In the genomic region with DNA sequence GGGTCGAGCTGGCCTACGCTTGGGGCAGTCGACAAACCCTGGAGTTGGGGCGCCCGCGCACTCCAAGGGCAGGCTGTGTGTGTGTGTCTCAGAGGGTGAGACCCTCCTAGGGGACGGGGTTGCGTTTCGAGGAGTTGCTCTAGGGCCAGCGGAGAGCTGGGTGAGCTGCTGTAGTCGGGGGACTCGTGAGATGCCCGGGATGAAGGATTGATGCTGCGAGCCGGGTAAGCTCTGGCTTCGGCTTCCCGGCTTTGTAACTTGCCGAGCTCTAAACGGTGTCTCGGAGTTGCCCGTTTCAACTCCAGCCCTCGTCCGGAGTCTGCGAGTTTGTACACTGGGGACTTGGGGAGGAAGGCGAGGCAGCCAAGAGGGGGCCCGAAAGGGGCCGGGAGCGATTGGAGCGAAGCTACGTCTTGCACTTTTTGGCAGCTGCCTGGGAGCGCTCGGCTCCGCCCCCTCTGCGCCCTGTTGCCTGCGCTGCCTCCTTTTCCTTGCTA, we compare ENCODE assay signal across 8 mouse cellular contexts. TPM values are rescaled to one million over a fixed set of nuclear protein-coding genes. Genes with fewer than 3 reads are reported as not detected.
DNase-seq lines count a peak whose midpoint lies in the region; ATAC-seq and TF ChIP-seq lines count a peak whose summit lies in the region.

No protein-coding gene starts in this region.

- peak; percentile 71 for DNase-seq in MEL-GATA-1-ER (ENCODE audit: extremely low read depth, low read depth)
- DNase-seq in cerebellum, adult 8-10 months = peak; percentile 23
- peak; percentile 73 for DNase-seq in forelimb bud, embryonic 11.5 days (ENCODE audit: low read depth, low spot score)
- peak; percentile 29 for DNase-seq in layer of hippocampus, adult 9-11 months
- peak; percentile 87 for DNase-seq in lung, postnatal 0 days (ENCODE audit: low spot score)
- DNase-seq in retina, embryonic 14.5 days (ENCODE audit: low spot score) = peak; percentile 69
- DNase-seq in thymus, postnatal 36 days = peak; percentile 62 to 72

- peak overlapping the region; percentile 97 for H3K27ac ChIP-seq in lung, postnatal 0 days (ENCODE audit: low read length)

- H3K9ac ChIP-seq in lung, postnatal 0 days (replicated peaks; ENCODE audit: low read depth) = peak overlapping the region; percentile 86

- H3K36me3 ChIP-seq in lung, postnatal 0 days (ENCODE audit: insufficient read depth, low read length) = peaks cover 8% of the 10 kb centered on the region; the same call in 1 of the 2 replicates

- H3K4me1 ChIP-seq in lung, postnatal 0 days (ENCODE audit: insufficient read depth, low read depth, low read length) = no peaks in the 10 kb centered on the region

- under 1% methylated on average over 32 of the region's 35 CpGs for WGBS in lung, postnatal 0 days

- TF ChIP-seq CTCF in lung, postnatal 0 days (IDR thresholded peaks at IDR 0.05) = no peak

- H3K27me3 ChIP-seq in lung, postnatal 0 days (replicated peaks; ENCODE audit: insufficient read depth, low read length) = no peaks in the 10 kb centered on the region

- peak overlapping the region; percentile 97 for H3K4me2 ChIP-seq in lung, postnatal 0 days (replicated peaks; ENCODE audit: low read depth, low read length)

- H3K4me3 ChIP-seq in lung, postnatal 0 days (ENCODE audit: low read depth, low read length) = peak overlapping the region; percentile 87

- TF ChIP-seq EP300 in lung, postnatal 0 days (IDR thresholded peaks at IDR 0.05) = no peak

- no peaks in the 10 kb centered on the region for H3K9me3 ChIP-seq in lung, postnatal 0 days (ENCODE audit: low read length)

- ATAC-seq in hematopoietic stem cell, adult 5-6 weeks (replicated peaks in 1 of 2; ENCODE audit: insufficient read depth in 1 of 2, low FRiP score in 2 of 2, low TSS enrichment in 1 of 2, low read depth in 1 of 2, poor library complexity in 2 of 2, severe bottlenecking in 2 of 2) = peak; percentile 68 to 73
- ATAC-seq in lung, postnatal 0 days = peak; percentile 30

RNA-seq across cellular contexts. Expression of a gene that starts 6.6 kb away (rescaled TPM):
- 65.0 and 80.4 TPM in 2 replicates for total RNA-seq in hematopoietic stem cell, adult 5-6 weeks (2017)
- 10.2 and 11.5 TPM in 2 replicates for polyA plus RNA-seq in lung, postnatal 0 days (2015; fragmentation: Nextera tagmentation; extraction: Ambion mirVana)

Comparison
In these comparisons a context has a peak if more than half of its experiments do, and no peak if none do; other contexts are left out.
1. Peak in every context shown above with its lines: DNase-seq, ATAC-seq, H3K4me3 ChIP-seq and H3K27ac ChIP-seq.
2. DNase-seq: peak in every context shown above with its lines; median percentile 87 in lung, postnatal 0 days; 73 in forelimb bud, embryonic 11.5 days; 71 in MEL-GATA-1-ER; 69 in retina, embryonic 14.5 days; 67 in thymus, postnatal 36 days; 29 in layer of hippocampus, adult 9-11 months; 23 in cerebellum, adult 8-10 months.